Mouse (Mus musculus) stomach, postnatal 0 days (tissue): ENCODE measurements around the gene Itga4. TPM values are rescaled to one million over a fixed set of nuclear protein-coding genes. Genes with fewer than 3 reads are reported as not detected.

Source experiments
- ATAC-seq: fragments of 200-750 bp; cut with Nextera tagmentation; 2 replicates; pipeline ENCODE4 v1.8.0; 2017; ENCODE audit not compliant: low FRiP score, low TSS enrichment
- DNase-seq: peaks from one replicate; pipeline ENCODE4 v3.0.0-alpha.2; 2016; ENCODE audit warnings: low spot score
- H3K27ac ChIP-seq: fragments of 300-500 bp; sonication (generic); replicated peaks from 2 replicates; pipeline ENCODE4 v1.5.1; 2014; ENCODE audit warnings: mild to moderate bottlenecking, control low read depth
- H3K27me3 ChIP-seq: fragments of 300-500 bp; sonication (generic); 2 replicates; pipeline ENCODE4 v1.6.1; 2014; ENCODE audit warnings: low read length; ENCODE audit not compliant: control insufficient read depth, insufficient read depth
- H3K36me3 ChIP-seq: fragments of 300-500 bp; sonication (generic); 2 replicates; pipeline ENCODE4 v1.6.1; 2014; ENCODE audit warnings: low read length, mixed read lengths; ENCODE audit not compliant: control insufficient read depth, insufficient read depth
- H3K4me1 ChIP-seq: fragments of 300-500 bp; sonication (generic); replicated peaks from 2 replicates; pipeline ENCODE4 v1.6.1; 2014; ENCODE audit warnings: antibody characterized with exemption; ENCODE audit not compliant: control insufficient read depth, insufficient read depth
- H3K4me2 ChIP-seq: fragments of 300-500 bp; sonication (generic); replicated peaks from 2 replicates; pipeline ENCODE4 v1.6.1; 2014; ENCODE audit warnings: low read depth, mild to moderate bottlenecking, control low read depth, moderate library complexity
- H3K4me3 ChIP-seq: fragments of 300-500 bp; sonication (generic); 2 replicates; pipeline ENCODE4 v1.5.1; 2014; ENCODE audit warnings: low read depth, low read length, control low read depth
- H3K9ac ChIP-seq: fragments of 300-500 bp; sonication (generic); 2 replicates; pipeline ENCODE4 v1.6.1; 2014; ENCODE audit warnings: mild to moderate bottlenecking, low read length, control low read depth, mixed read lengths
- H3K9me3 ChIP-seq: fragments of 300-500 bp; sonication (generic); 2 replicates; pipeline ENCODE4 v1.6.1; 2016; ENCODE audit warnings: low read length; ENCODE audit not compliant: control insufficient read depth
- CTCF ChIP-seq: IDR thresholded peaks from 2 replicates; pipeline ENCODE4 v1.5.1; 2016; ENCODE audit warnings: antibody characterized with exemption, low read depth, mild to moderate bottlenecking, moderate library complexity
- EP300 ChIP-seq: optimal IDR thresholded peaks from 2 replicates; pipeline ENCODE3; 2016; ENCODE audit warnings: antibody characterized with exemption
- WGBS: fragments of 180-500 bp; shearing (Covaris S2); extraction: QIAGEN DNeasy Blood & Tissue Kit; methylation state at CpG from one replicate; pipeline ENCODE4 v1.1.7; 2014; 5-methylcytosine and 5-hydroxymethylcytosine counted together
- polyA plus RNA-seq: library from polyadenylated mRNA; unstranded; fragments of >200 nt; fragmentation: Nextera tagmentation; extraction: Ambion mirVana; gene quantifications from 2 replicates; pipeline ENCODE4 v1.2.1, GENCODE M21; 2015

Itga4 gene
- polyA plus RNA-seq, 1 experiment from 2014 or later, result 1.3 TPM

GRCm38 (mm10) chr2:79291922-79292321 is 36.7 kb downstream of the Itga4 start:
- Histone ChIP-seq H3K4me2 (no peak overlapping the region), H3K27me3 (no peaks in the 10 kb centered on the region), H3K4me1 (no peaks in the 10 kb centered on the region), H3K9ac (no peak overlapping the region), H3K36me3 (no peaks in the 10 kb centered on the region), H3K9me3 (no peaks in the 10 kb centered on the region), H3K4me3 (no peak overlapping the region), H3K27ac (no peak overlapping the region)
- ATAC-seq (no peak), DNase-seq (no peak)
- TF ChIP-seq CTCF (no peak), EP300 (no peak)
- 79% methylated on average over 8 of the region's 8 CpGs for WGBS

- Histone ChIP-seq H3K4me2 (no peak overlapping the region), H3K27me3 (no peaks in the 10 kb centered on the region), H3K4me3 (no peak overlapping the region), H3K27ac (no peak overlapping the region), H3K36me3 (no peaks in the 10 kb centered on the region), H3K9ac (no peak overlapping the region), H3K4me1 (no peaks in the 10 kb centered on the region), H3K9me3 (no peaks in the 10 kb centered on the region)
- WGBS, result 65% methylated on average over 6 of the region's 6 CpGs
- TF ChIP-seq CTCF, result no peak
- TF ChIP-seq EP300, result no peak
- ATAC-seq, result no peak
- DNase-seq, result no peak
These were observed 37.2 kb downstream of the Itga4 start for GRCm38 (mm10) chr2:79292431-79292830.

GRCm38 (mm10) chr2:79302398-79302797 is 47.2 kb downstream of the Itga4 start:
- H3K36me3 ChIP-seq, result no peaks in the 10 kb centered on the region
- H3K9ac ChIP-seq, result no peak overlapping the region
- ATAC-seq (no peak), DNase-seq (no peak)
- H3K4me2 ChIP-seq, result no peak overlapping the region
- TF ChIP-seq CTCF, result no peak
- TF ChIP-seq EP300, result no peak
- no peak overlapping the region for H3K27ac ChIP-seq
- H3K4me1 ChIP-seq, result no peaks in the 10 kb centered on the region
- H3K27me3 ChIP-seq, result no peaks in the 10 kb centered on the region
- no peaks in the 10 kb centered on the region for H3K9me3 ChIP-seq
- no peak overlapping the region for H3K4me3 ChIP-seq

GRCm38 (mm10) chr2:79307549-79307948 is 52.3 kb downstream of the Itga4 start:
- ATAC-seq (no peak), DNase-seq (no peak)
- no peaks in the 10 kb centered on the region for H3K4me1 ChIP-seq
- H3K4me3 ChIP-seq, result no peak overlapping the region
- no peak overlapping the region for H3K4me2 ChIP-seq
- H3K27me3 ChIP-seq, result no peaks in the 10 kb centered on the region
- H3K27ac ChIP-seq, result no peak overlapping the region
- no peak for TF ChIP-seq CTCF
- no peak for TF ChIP-seq EP300
- no peaks in the 10 kb centered on the region for H3K36me3 ChIP-seq
- 72% methylated on average over 4 of the region's 4 CpGs for WGBS
- H3K9ac ChIP-seq, result no peak overlapping the region
- no peaks in the 10 kb centered on the region for H3K9me3 ChIP-seq

- no peaks in the 10 kb centered on the region for H3K27me3 ChIP-seq
These were observed 54.4 kb downstream of the Itga4 start for GRCm38 (mm10) chr2:79309454-79310118.

GRCm38 (mm10) chr2:79312499-79312898 is 57.3 kb downstream of the Itga4 start:
- Histone ChIP-seq H3K9me3 (no peaks in the 10 kb centered on the region), H3K9ac (no peak overlapping the region), H3K27me3 (no peaks in the 10 kb centered on the region), H3K4me2 (no peak overlapping the region), H3K27ac (no peak overlapping the region), H3K4me1 (no peaks in the 10 kb centered on the region), H3K4me3 (no peak overlapping the region), H3K36me3 (no peaks in the 10 kb centered on the region)
- TF ChIP-seq CTCF, result no peak
- TF ChIP-seq EP300, result no peak
- WGBS, result 65% methylated on average over 4 of the region's 4 CpGs
- ATAC-seq (no peak), DNase-seq (no peak)

More at GRCm38 (mm10) chr2:79309454-79310118, 54.4 kb downstream of the Itga4 start:
- Histone ChIP-seq H3K36me3 (no peaks in the 10 kb centered on the region), H3K27ac (no peak overlapping the region), H3K4me2 (no peak overlapping the region), H3K9me3 (no peaks in the 10 kb centered on the region), H3K4me3 (no peak overlapping the region), H3K9ac (no peak overlapping the region), H3K4me1 (no peaks in the 10 kb centered on the region)
- ATAC-seq, result no peak
- DNase-seq, result no peak
- no peak for TF ChIP-seq CTCF
- TF ChIP-seq EP300, result no peak
- WGBS, result 66% methylated on average over 13 of the region's 13 CpGs
